Mouse (Mus musculus) lung, postnatal 4 days (tissue): ENCODE measurements around the gene Xlr4b.
"Not testable (repeated sequence)": the region's sequence is repeated elsewhere in the genome, so short reads cannot be mapped to it uniquely, and the experiment has no call there.

ENCODE experiments used
- DNase-seq, 2 experiments: peaks; one replicate each; pipeline ENCODE4 v3.0.0; 2021

Xlr4b gene

DNA sequence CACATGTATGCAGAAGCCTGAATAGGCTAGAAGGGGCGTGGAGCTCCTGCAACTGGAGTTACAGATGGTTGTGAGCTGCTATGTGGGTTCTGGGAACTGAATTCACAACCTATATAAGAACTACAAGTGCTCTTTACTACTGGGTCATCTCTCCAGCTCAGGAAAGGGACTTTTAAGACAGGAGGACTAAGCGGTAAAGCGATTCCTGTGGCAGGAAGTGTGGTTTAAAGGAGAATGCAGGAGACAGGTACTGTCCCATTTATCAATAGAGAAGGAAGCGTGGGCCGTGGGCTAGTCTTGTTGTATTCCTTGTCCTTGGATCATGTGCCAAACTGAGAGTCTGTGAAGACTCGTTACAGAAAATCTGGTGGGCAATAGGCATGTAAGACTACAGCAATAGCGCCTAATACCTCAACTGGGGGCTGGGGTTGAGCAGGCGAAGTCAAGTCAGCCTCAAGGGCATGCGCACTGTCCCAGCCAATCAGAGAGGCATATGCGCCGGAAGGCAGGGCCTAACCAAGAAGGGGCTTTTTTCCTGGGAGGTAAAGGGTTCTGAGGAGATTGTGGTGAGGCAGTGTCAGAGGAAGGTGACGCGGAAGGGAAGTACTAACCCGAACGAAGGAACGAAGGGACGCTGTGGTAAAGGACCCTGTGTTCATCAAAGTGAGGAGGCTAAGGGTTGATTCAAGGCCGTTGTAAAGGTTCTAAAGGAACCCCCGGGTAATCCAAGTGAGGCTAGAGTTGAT is at the start of gene Xlr4b:
Xlr4b (plus strand) TSS at position 515 of the 746 bp plus-strand sequence.
- DNase-seq, result not testable (repeated sequence)

DNA sequence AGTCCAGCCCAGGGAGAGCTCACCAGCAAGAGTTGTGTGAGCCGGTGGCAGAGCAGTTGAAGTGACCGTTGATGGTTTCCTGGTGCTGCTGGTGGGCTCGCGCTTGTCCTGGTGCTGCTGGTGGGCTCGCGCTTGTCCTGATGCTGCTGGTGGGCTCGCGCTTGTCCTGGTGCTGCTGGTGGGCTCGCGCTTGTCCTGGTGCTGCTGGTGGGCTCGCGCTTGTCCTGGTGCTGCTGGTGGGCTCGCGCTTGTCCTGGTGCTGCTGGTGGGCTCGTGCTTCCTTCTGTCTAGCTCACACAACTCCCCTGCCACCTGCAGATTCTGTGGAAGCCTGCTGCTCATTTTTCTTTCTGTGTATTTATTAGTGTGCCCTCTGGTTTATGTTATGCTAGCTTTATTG is 37.2 kb upstream of the Xlr4b start, which contains the start of gene Spin2d:
Spin2d (minus strand) TSS at position 101 of the 400 bp plus-strand sequence.
- not testable (repeated sequence) for DNase-seq

DNA sequence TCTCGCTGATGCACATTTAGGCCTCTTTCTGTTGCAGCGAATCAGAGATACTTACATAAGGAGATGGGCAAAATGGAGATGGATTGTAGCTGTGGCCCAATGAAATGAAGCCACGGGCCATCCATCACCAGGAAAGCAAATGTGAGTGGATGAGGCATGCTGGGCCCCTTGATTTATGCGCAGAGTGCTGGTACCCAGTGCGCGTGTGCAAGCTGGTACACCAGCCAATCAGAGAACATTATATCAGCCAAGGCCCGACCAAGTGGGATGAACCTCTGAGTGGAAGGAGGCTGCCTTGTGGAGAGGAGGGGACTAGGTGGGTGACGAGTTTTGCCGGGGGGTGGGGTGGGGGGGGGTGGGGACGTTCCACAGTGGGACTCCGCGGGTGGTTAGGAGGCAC is 22.2 kb upstream of the Xlr4b start, which contains the start of gene Xlr3b:
Xlr3b (plus strand) TSS at position 274 of the 400 bp plus-strand sequence.
- peak in 1 of 2 experiments; percentile 72 for DNase-seq

DNA sequence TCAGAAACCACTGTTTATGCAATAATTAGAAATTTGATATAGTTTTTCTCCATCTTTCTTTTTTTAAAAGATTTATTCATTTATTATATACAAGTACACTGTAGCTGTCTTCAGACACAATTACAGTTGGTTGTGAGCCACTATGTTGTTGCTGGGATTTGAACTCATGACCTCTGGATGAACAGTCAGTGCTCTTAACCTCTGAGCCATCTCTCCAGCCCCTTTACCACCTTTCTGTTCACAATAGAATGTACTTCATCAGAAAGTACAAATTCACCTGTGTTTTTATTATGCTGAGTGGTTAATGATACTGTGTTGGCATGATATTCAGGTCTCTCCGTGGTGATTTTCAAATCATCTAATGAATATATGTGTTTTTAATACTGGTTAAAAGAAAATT is 11.2 kb downstream of the Xlr4b start:
- DNase-seq, result no peak

DNA sequence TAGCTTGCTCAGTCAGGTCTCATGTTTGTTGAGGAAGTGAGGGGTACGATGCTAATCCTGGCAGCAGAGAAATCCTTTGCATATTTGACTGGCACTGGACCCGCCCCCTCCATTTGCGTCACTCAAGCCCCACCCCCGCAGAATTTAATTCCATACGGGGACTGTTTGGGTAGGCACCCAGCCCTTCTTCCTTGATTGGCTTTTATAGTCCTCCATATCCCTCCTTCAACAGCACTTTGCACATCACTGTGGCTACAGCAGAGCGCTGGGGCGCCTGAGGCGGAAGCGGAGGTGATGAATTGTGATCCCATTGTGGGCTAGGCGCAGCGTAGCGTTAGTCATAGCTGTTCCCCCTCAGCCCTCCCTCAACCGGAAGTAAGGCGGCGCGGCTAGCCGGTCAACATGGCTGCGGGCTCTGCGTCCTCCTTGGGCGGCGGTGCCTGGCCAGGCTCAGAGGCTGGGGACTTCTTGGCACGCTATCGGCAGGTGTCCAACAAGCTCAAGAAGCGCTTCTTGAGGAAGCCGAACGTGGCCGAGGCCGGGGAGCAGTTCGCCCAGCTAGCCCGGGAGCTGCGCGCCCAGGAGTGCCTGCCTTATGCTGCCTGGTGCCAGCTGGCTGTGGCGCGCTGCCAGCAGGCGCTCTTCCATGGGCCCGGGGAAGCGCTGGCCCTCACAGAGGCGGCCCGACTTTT is 13.9 kb downstream of the Xlr4b start, which contains the start of gene F8a:
F8a (plus strand) TSS at position 378 of the 692 bp plus-strand sequence.
- DNase-seq, result peak; percentile 84 to 89

DNA sequence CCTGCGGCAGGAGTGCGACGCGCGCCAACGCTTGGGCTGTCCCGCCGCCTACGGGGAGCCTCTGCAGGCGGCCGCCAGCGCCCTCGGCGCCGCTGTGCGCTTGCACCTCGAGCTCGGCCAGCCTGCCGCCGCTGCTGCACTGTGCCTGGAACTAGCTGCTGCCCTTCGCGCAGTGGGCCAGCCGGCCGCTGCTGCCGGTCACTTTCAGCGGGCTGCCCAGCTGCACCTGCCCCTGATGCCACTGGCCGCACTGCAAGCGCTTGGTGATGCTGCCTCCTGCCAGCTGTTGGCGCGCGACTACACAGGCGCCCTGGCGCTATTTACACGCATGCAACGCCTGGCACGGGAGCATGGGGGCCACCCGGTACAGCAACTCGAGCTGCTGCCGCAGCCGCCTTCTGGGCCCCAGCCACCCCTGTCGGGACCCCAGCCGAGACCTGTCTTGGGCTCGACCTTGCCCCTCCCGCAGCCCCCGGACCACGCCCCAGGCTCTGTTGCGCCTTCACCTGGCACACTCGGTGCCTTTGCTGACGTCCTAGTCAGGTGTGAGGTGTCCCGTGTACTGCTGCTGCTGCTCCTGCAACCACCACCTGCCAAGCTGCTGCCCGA is 14.6 kb downstream of the Xlr4b start:
- peak; percentile 62 to 72 for DNase-seq

DNA sequence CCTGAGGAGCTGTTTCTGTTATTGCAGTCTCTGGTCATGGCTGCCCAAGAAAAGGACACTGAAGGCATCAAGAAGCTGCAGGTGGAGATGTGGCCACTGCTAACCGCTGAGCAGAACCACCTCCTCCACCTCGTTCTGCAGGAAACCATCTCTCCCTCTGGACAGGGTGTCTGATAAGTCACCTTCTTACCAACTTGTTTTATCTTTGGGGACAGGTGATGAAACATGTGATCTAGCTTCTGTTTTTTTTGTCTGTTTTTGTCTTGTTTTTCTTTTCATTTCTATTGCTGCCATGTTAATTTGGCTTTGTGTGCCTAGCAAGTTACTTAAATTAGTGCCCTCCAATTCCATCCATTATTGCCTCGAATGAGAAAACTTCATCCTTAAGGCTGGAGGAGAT is 15.2 kb downstream of the Xlr4b start:
- DNase-seq, result no peak

DNA sequence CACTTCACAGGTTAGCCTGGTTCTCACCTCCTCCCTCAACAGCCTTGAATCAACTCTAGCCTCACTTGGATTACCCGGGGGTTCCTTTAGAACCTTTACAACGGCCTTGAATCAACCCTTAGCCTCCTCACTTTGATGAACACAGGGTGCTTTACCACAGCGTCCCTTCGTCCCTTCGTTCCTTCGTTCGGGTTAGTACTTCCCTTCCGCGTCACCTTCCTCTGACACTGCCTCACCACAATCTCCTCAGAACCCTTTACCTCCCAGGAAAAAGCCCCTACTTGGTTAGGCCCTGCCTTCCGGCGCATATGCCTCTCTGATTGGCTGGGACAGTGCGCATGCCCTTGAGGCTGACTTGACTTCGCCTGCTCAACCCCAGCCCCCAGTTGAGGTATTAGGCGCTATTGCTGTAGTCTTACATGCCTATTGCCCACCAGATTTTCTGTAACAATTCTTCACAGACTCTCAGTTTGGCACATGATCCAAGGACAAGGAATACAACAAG is 28.7 kb downstream of the Xlr4b start, which contains the start of gene Xlr4c:
Xlr4c (minus strand) TSS at position 310 of the 505 bp plus-strand sequence.
- not testable (repeated sequence) for DNase-seq

DNA sequence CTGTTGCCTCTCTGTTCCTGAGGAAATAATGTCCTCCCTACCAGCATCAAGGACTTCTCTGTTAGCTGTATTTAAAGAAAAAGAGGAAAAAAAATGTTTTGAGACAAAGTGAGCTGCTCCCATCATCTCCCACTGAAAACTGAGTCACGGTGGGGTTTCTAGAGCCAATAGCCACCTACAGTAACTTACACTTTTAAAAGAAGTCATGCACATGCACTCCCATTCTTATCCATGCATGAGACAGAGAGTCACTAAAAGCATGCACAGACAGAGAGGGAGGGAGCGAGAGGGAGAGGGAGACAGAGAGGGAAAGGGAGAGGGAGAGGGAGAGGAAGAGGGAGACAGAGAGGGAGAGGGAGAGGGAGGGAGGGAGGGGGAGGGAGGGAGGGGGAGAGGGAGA is 48.3 kb downstream of the Xlr4b start:
- not testable (repeated sequence) for DNase-seq

DNA sequence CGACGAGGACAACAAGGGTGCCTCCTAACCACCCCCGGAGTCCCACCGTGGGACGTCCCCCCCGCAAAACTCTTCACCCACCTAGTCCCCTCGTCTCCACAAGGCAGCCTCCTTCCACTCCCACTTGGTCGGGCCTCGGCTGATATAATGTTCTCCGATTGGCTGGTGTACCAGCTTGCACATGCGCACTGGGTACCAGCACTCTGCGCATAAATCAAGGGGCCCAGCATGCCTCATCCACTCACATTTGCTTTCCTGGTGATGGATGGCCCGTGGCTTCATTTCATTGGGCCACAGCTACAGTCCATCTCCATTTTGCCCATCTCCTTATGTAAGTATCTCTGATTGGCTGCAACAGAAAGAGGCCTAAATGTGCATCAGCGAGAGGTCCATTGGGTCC is 51.1 kb downstream of the Xlr4b start, which contains the start of gene Xlr3c:
Xlr3c (minus strand) TSS at position 121 of the 400 bp plus-strand sequence.
- DNase-seq, result not testable (repeated sequence)
